Mouse (Mus musculus) heart, adult 2 months (tissue): ENCODE results near the gene Pde4b. TPM values are rescaled to one million over a fixed set of nuclear protein-coding genes. Genes with fewer than 3 reads are reported as not detected.

Experiments
- DNase-seq, 2 experiments: peaks; one replicate each; pipeline ENCODE4 v3.0.0; 2021
- H3K27ac ChIP-seq: fragments of 200-600 bp; 2 replicates; pipeline ENCODE4 v1.8.1; 2022
- H3K27me3 ChIP-seq: fragments of 200-500 bp; 2 replicates; pipeline ENCODE4 v1.6.1; 2012; ENCODE audit warnings: mild to moderate bottlenecking, low read length, inconsistent platforms, mixed read lengths; ENCODE audit not compliant: control insufficient read depth, insufficient read depth
- H3K36me3 ChIP-seq: fragments of 200-500 bp; 2 replicates; pipeline ENCODE4 v1.6.1; 2012; ENCODE audit warnings: low read length, inconsistent platforms; ENCODE audit not compliant: control insufficient read depth, insufficient read depth
- H3K4me1 ChIP-seq: fragments of 200-500 bp; 2 replicates; pipeline ENCODE4 v1.6.1; 2011; ENCODE audit warnings: low read length; ENCODE audit not compliant: control insufficient read depth, insufficient read depth
- H3K4me3 ChIP-seq: fragments of 200-600 bp; 2 replicates; pipeline ENCODE4 v1.8.1; 2022
- H3K79me2 ChIP-seq: fragments of 200-500 bp; replicated peaks from 2 replicates; pipeline ENCODE4 v1.6.1; 2012; ENCODE audit warnings: mild to moderate bottlenecking, inconsistent platforms, low read length, moderate library complexity, mixed read lengths; ENCODE audit not compliant: control insufficient read depth, insufficient read depth
- H3K9ac ChIP-seq: fragments of 200-500 bp; 2 replicates; pipeline ENCODE4 v1.6.1; 2012; ENCODE audit warnings: low read depth, mild to moderate bottlenecking, control low read depth, inconsistent platforms, low read length, mixed read lengths
- CTCF ChIP-seq: fragments of 200-600 bp; IDR thresholded peaks from 2 replicates; pipeline ENCODE4 v1.8.1; 2022; ENCODE audit warnings: antibody characterized with exemption, mild to moderate bottlenecking, moderate library complexity
- EP300 ChIP-seq: fragments of 200-500 bp; IDR thresholded peaks from 2 replicates; pipeline ENCODE4 v1.6.1; 2011; ENCODE audit warnings: low read depth, low read length, control low read depth; ENCODE audit not compliant: insufficient read depth
- POLR2A ChIP-seq: fragments of 200-500 bp; IDR thresholded peaks from 2 replicates; pipeline ENCODE4 v1.6.1; 2011; ENCODE audit warnings: mild to moderate bottlenecking, low read depth, low read length, control low read depth; ENCODE audit not compliant: insufficient read depth
- WGBS: fragments of 180-500 bp; shearing (Covaris S2); methylation state at CpG from one replicate; pipeline ENCODE4 v1.1.7; 2018; 5-methylcytosine and 5-hydroxymethylcytosine counted together
- intact Hi-C: fragments of 180-260 bp; cut with DNase I; formaldehyde crosslinking; loops from one replicate; pipeline ENCODE4 v1.15.1; 2025
- polyA plus RNA-seq: library from polyadenylated mRNA; depleted of rRNA; stranded (reverse); fragments of >200 nt; gene quantifications from 2 replicates; pipeline ENCODE4 v1.2.3, GENCODE M21; 2012
- total RNA-seq, 2 experiments: library from RNA; stranded (reverse); gene quantifications; 2 replicates each; pipeline ENCODE4 v1.2.3; 2021

Gene Pde4b
- total and polyA plus RNA-seq, 3 experiments, result 16.3 to 29.4 (median 28.2) TPM

GRCm38 (mm10) chr4:102346911-102347492 is 259.7 kb downstream of the Pde4b start:
- no peak for TF ChIP-seq POLR2A
- no peak for TF ChIP-seq EP300
- no peak for TF ChIP-seq CTCF
- intact Hi-C loops, result loop anchor here (5.0 kb wide), 1 partner anchor 100 kb away; no protein-coding TSS in a partner anchor
- no peaks in the 10 kb centered on the region; the same call in 1 of the 2 replicates for H3K4me1 ChIP-seq
- H3K27me3 ChIP-seq, result no peaks in the 10 kb centered on the region
- H3K4me3 ChIP-seq, result no peak overlapping the region
- no peak for DNase-seq
- 82% methylated on average over 4 of the region's 4 CpGs for WGBS
- H3K9ac ChIP-seq, result no peak overlapping the region
- H3K27ac ChIP-seq, result no peak overlapping the region
- no peaks in the 10 kb centered on the region; the same call in 1 of the 2 replicates for H3K79me2 ChIP-seq
- peaks cover 5% of the 10 kb centered on the region; the same call in 1 of the 2 replicates for H3K36me3 ChIP-seq

DNA sequence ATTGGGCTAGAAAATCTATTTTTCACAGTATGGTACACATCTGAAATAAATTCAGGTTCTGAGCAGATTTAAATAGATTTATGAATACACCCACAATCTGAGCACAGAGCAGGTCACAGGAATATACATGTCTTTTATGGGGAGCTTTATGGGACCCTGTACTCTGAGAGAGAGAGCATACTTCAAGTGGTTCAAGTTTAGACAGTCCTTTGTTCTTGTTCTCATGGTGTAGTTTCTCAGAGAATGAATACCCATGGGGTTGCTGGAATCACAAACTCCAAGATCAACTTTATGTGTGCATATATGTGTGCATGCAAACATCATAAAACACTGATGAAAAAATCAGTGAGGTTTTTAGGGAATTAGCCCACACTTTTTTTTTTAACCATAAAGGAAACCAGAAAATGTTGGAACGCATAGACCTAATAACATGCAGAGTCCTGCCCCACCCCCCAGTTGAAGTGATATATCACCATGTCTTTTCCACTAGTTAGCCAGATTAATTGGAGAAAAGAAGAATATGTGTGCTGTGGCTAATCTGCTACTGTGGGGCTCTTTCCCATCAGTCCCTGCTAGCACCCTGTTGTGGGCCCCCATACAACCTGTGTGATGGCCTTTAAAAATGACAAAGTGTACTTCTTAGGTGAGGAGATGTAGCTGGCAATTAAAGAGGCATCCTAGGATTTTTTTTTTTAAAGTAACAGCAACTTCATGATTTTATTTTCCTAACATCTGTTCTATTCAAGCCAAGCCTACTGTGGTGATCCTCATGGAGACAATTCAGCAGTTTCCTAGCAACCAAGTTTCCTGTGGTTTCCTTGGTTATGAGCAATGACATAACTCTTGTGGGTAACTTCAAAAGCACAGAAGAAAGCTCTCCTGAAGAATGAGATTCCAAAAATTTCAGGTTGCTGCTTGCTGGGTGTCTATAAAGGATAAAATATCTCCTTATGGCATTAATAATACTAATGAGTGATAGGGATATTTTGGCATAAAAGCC is 264.4 kb downstream of the Pde4b start:
- H3K4me3 ChIP-seq, result no peak overlapping the region
- H3K4me1 ChIP-seq, result no peaks in the 10 kb centered on the region; the same call in 1 of the 2 replicates
- peaks cover 2% of the 10 kb centered on the region; the same call in 1 of the 2 replicates for H3K36me3 ChIP-seq
- no peak overlapping the region for H3K27ac ChIP-seq
- TF ChIP-seq CTCF (no peak), EP300 (no peak), POLR2A (no peak)
- H3K9ac ChIP-seq, result no peak overlapping the region
- H3K27me3 ChIP-seq, result no peaks in the 10 kb centered on the region
- intact Hi-C loops, result no loop called here
- H3K79me2 ChIP-seq, result no peaks in the 10 kb centered on the region
- WGBS, result 91% methylated on average over 1 of the region's 1 CpGs
- DNase-seq, result no peak

- H3K4me1 ChIP-seq, result no peaks in the 10 kb centered on the region; the same call in 1 of the 2 replicates
- H3K9ac ChIP-seq, result no peak overlapping the region
- WGBS, result 71% methylated on average over 3 of the region's 3 CpGs
- H3K4me3 ChIP-seq, result no peak overlapping the region
- peaks cover 2% of the 10 kb centered on the region; the same call in 1 of the 2 replicates for H3K36me3 ChIP-seq
- intact Hi-C loops, result no loop called here
- DNase-seq, result no peak
- no peaks in the 10 kb centered on the region for H3K79me2 ChIP-seq
- TF ChIP-seq EP300 (no peak), CTCF (no peak), POLR2A (no peak)
- no peak overlapping the region for H3K27ac ChIP-seq
- no peaks in the 10 kb centered on the region for H3K27me3 ChIP-seq
Measured at GRCm38 (mm10) chr4:102353641-102354403, 266.5 kb downstream of the Pde4b start.

DNA sequence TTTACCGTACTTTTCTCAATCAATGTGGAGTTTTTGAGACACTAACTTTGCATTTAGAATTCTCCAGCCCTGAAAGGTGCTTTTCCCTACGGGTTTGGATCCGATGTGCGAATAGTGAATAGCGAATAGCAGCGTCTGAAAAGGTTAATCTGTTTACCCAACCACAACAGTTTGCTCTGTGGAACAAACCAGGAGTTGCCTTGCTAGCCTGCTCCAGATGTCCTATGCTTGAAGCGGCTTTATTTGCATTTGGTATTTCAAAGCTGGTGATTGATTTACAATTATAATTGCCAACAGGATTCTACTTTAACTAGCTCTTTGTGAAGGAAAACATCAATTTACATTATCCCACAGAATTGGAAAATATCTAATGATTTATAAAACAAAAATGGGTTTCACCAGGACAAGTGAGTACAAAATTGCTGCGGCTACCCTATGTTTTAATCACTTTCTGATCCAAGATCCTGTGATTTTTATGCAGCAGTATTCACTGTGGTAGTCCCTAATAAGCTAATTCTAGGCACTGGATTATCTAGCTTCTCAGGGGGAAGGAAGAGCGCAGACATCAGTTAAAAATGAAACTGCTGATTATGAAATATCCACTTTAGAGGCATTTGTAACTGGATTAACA is 280.9 kb downstream of the Pde4b start:
- H3K4me3 ChIP-seq, result no peak overlapping the region
- 63% methylated on average over 9 of the region's 9 CpGs for WGBS

GRCm38 (mm10) chr4:102374614-102375013 is 287.3 kb downstream of the Pde4b start:
- no peaks in the 10 kb centered on the region for H3K36me3 ChIP-seq
- 75% methylated on average over 5 of the region's 5 CpGs for WGBS
- TF ChIP-seq POLR2A (no peak), CTCF (no peak), EP300 (no peak)
- no peak overlapping the region for H3K4me3 ChIP-seq
- no peak for DNase-seq
- intact Hi-C loops, result no loop called here
- H3K4me1 ChIP-seq, result no peaks in the 10 kb centered on the region
- no peak overlapping the region for H3K27ac ChIP-seq
- H3K9ac ChIP-seq, result no peak overlapping the region
- H3K27me3 ChIP-seq, result no peaks in the 10 kb centered on the region
- H3K79me2 ChIP-seq, result no peaks in the 10 kb centered on the region

More for the DNA sequence above, 280.9 kb downstream of the Pde4b start:
- TF ChIP-seq CTCF, result no peak
- TF ChIP-seq POLR2A, result no peak
- TF ChIP-seq EP300, result no peak
- H3K27me3 ChIP-seq, result no peaks in the 10 kb centered on the region
- intact Hi-C loops, result no loop called here
- H3K79me2 ChIP-seq, result no peaks in the 10 kb centered on the region
- no peaks in the 10 kb centered on the region for H3K4me1 ChIP-seq
- H3K9ac ChIP-seq, result no peak overlapping the region
- DNase-seq, result no peak
- H3K27ac ChIP-seq, result no peak overlapping the region
- no peaks in the 10 kb centered on the region for H3K36me3 ChIP-seq
